Mouse (Mus musculus): ENCODE results near the gene Mnat1. TPM values are rescaled to one million over a fixed set of nuclear protein-coding genes. Genes with fewer than 3 reads are reported as not detected.

The Mnat1 gene
- polyA plus RNA-seq, 1 experiment from 2014 or later = 26.7 TPM

DNA sequence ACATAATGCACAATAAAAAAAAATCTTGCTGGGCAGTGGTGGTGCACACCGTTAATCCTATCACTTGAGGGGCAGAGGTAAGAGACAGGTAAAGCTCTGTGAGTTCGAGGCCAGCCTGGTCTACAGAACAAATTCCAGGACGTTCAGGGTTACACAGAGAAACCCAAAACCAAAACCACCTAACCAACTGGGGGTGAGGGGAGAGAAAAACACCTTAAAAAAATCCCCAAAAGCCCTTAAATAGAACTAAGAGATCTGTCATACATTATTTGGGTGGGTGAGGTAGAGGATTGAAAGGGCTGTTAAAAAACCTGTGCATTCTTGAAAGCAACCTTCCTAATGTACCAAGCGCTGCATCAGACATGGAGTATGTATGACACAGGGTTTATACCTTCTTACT is 85.0 kb downstream of the Mnat1 start:
- H3K36me3 ChIP-seq (ENCODE audit: control insufficient read depth, insufficient read depth, low read length) = no peaks in the 10 kb centered on the region
- no peaks in the 10 kb centered on the region for H3K9me3 ChIP-seq (replicated peaks; ENCODE audit: control insufficient read depth, low read length)
- H3K27me3 ChIP-seq (replicated peaks; ENCODE audit: control insufficient read depth, insufficient read depth, low read length) = no peaks in the 10 kb centered on the region
- no peaks in the 10 kb centered on the region for H3K4me1 ChIP-seq (ENCODE audit: control insufficient read depth, insufficient read depth, low read length)
- no peak overlapping the region for H3K27ac ChIP-seq (ENCODE audit: low read depth, low read length)
- H3K4me3 ChIP-seq (ENCODE audit: low read depth, low read length) = no peak overlapping the region
- WGBS = 96% methylated on average over 4 of the region's 4 CpGs
- ATAC-seq (no peak), DNase-seq (ENCODE audit: low spot score) (no peak)
- H3K4me2 ChIP-seq (ENCODE audit: low read length) = no peak overlapping the region
- no peak overlapping the region for H3K9ac ChIP-seq (ENCODE audit: low read length)

DNA sequence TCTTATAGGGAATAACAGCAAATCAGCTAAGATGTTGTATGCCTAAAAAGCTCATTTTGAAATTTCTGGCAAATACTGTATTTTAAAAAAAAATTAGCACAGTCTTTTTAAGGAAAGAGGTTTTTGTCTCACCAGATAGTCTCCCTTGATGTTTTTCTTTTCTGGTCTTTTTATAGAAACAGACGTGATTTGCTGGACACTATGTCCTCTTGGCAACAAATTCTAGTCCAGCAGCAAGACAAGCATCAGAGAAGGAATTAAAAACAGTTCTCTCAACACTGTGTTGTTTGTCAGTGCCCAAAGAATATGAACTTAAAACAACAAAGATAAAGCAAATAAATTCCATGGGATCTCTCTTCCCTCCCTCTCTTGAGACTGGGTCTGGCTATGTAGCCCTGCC is 85.6 kb downstream of the Mnat1 start:
- H3K9ac ChIP-seq (ENCODE audit: low read length) = no peak overlapping the region
- H3K27ac ChIP-seq (ENCODE audit: low read depth, low read length) = no peak overlapping the region
- H3K4me1 ChIP-seq (ENCODE audit: control insufficient read depth, insufficient read depth, low read length) = no peaks in the 10 kb centered on the region
- ATAC-seq (no peak), DNase-seq (ENCODE audit: low spot score) (no peak)
- H3K36me3 ChIP-seq (ENCODE audit: control insufficient read depth, insufficient read depth, low read length) = no peaks in the 10 kb centered on the region
- H3K4me3 ChIP-seq (ENCODE audit: low read depth, low read length) = no peak overlapping the region
- WGBS = 80% methylated on average over 1 of the region's 1 CpGs
- H3K4me2 ChIP-seq (ENCODE audit: low read length) = no peak overlapping the region
- H3K27me3 ChIP-seq (replicated peaks; ENCODE audit: control insufficient read depth, insufficient read depth, low read length) = no peaks in the 10 kb centered on the region
- H3K9me3 ChIP-seq (replicated peaks; ENCODE audit: control insufficient read depth, low read length) = no peaks in the 10 kb centered on the region

DNA sequence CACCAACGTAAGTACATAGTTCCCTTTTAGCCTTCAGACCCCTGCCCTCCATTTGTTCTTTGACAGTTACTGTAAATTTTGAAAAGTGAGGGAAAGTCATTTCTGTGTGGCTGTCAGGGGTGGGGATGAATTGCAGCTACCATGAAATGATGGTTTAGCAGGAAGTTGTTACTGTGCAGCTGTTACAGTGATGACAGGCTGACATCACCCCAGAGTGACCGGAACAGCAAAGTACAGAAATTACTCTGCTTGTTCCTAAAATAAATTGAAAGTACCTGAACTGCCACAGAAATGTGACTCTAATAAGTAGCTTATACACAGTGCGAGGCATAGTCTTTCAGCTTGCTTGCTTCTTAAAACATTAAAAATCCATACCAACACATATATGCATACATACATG is 86.9 kb downstream of the Mnat1 start:
- no peak overlapping the region for H3K9ac ChIP-seq (ENCODE audit: low read length)
- no peaks in the 10 kb centered on the region for H3K36me3 ChIP-seq (ENCODE audit: control insufficient read depth, insufficient read depth, low read length)
- no peaks in the 10 kb centered on the region for H3K27me3 ChIP-seq (replicated peaks; ENCODE audit: control insufficient read depth, insufficient read depth, low read length)
- 86% methylated on average over 3 of the region's 3 CpGs for WGBS
- no peak overlapping the region for H3K4me3 ChIP-seq (ENCODE audit: low read depth, low read length)
- H3K4me2 ChIP-seq (ENCODE audit: low read length) = no peak overlapping the region
- no peak for DNase-seq (ENCODE audit: low spot score)
- no peaks in the 10 kb centered on the region for H3K9me3 ChIP-seq (replicated peaks; ENCODE audit: control insufficient read depth, low read length)
- no peak overlapping the region for H3K27ac ChIP-seq (ENCODE audit: low read depth, low read length)
- H3K4me1 ChIP-seq (ENCODE audit: control insufficient read depth, insufficient read depth, low read length) = no peaks in the 10 kb centered on the region
- no peak for ATAC-seq

DNA sequence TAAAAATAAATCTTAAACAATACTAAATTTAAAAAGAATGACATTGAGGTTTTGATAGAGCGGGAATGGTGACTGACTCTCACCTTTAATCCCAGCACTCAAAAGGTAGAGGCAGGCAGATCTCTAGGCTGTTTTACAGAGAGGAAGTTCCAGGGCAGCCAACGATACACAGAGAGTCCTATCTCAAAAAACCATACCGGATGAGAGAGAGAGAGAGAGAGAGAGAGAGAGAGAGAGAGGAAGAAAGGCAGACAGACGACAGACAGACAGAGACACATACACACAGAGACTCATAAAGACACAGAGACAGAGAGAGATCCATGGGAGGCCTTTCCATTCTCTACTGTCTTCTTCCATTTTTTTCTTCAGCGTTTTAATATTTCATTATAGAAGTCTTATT is 92.3 kb downstream of the Mnat1 start:
- Histone ChIP-seq H3K36me3 (ENCODE audit: control insufficient read depth, insufficient read depth, low read length) (peaks cover 7% of the 10 kb centered on the region; the same call in 1 of the 2 replicates), H3K4me3 (ENCODE audit: low read depth, low read length) (no peak overlapping the region), H3K27me3 (replicated peaks; ENCODE audit: control insufficient read depth, insufficient read depth, low read length) (no peaks in the 10 kb centered on the region), H3K4me1 (ENCODE audit: control insufficient read depth, insufficient read depth, low read length) (no peaks in the 10 kb centered on the region), H3K4me2 (ENCODE audit: low read length) (no peak overlapping the region), H3K9ac (ENCODE audit: low read length) (no peak overlapping the region), H3K9me3 (replicated peaks; ENCODE audit: control insufficient read depth, low read length) (no peaks in the 10 kb centered on the region), H3K27ac (ENCODE audit: low read depth, low read length) (no peak overlapping the region)
- DNase-seq (ENCODE audit: low spot score) (no peak), ATAC-seq (no peak)
- WGBS = 91% methylated on average over 5 of the region's 5 CpGs

DNA sequence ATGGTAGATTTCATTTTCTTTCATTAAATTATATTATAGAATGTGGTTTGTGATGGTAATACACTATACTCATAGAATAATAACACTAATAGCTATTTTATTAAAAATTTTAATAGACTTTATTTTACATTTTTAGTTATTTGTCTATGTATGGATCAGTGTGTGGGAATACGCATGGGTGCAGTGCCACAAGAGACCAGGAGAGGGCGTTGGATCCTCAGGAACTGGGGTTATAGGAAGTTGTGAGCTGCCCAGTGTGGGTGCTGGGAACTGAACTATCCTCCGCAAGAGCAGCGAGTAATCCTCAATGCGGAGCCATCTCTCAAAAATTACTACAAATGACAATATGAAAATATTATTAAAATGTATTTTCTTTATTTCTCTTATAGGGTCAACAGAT is 95.1 kb downstream of the Mnat1 start:
- peaks cover 7% of the 10 kb centered on the region; the same call in 1 of the 2 replicates for H3K36me3 ChIP-seq (ENCODE audit: control insufficient read depth, insufficient read depth, low read length)
- H3K9me3 ChIP-seq (replicated peaks; ENCODE audit: control insufficient read depth, low read length) = no peaks in the 10 kb centered on the region
- no peak overlapping the region for H3K9ac ChIP-seq (ENCODE audit: low read length)
- no peaks in the 10 kb centered on the region for H3K27me3 ChIP-seq (replicated peaks; ENCODE audit: control insufficient read depth, insufficient read depth, low read length)
- DNase-seq (ENCODE audit: low spot score) (no peak), ATAC-seq (no peak)
- H3K27ac ChIP-seq (ENCODE audit: low read depth, low read length) = no peak overlapping the region
- WGBS = 88% methylated on average over 5 of the region's 5 CpGs
- no peak overlapping the region for H3K4me3 ChIP-seq (ENCODE audit: low read depth, low read length)
- H3K4me2 ChIP-seq (ENCODE audit: low read length) = no peak overlapping the region
- no peaks in the 10 kb centered on the region for H3K4me1 ChIP-seq (ENCODE audit: control insufficient read depth, insufficient read depth, low read length)

DNA sequence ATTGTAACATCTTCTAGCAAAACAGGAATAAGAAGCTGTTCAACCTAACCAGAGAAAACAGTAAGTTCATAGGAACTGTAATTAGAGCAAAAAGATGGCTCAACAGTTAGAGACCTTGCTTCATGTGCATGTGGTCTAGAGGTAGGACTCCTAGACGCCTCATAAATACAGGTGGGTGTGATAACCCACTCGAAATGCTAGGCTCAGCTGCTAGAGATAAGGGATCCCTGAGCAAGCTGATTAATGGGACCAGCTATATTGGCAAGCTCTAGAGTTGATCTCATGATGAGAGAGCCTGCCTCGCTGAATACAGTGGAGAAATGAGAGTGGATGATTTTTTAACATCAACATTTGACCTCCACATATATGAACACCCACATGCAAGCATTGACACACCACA is 97.7 kb downstream of the Mnat1 start:
- H3K36me3 ChIP-seq (ENCODE audit: control insufficient read depth, insufficient read depth, low read length) = peaks cover 7% of the 10 kb centered on the region; the same call in 1 of the 2 replicates
- no peak for ATAC-seq
- no peaks in the 10 kb centered on the region for H3K9me3 ChIP-seq (replicated peaks; ENCODE audit: control insufficient read depth, low read length)
- 89% methylated on average over 3 of the region's 3 CpGs for WGBS
- no peak overlapping the region for H3K4me2 ChIP-seq (ENCODE audit: low read length)
- no peaks in the 10 kb centered on the region for H3K4me1 ChIP-seq (ENCODE audit: control insufficient read depth, insufficient read depth, low read length)
- DNase-seq (ENCODE audit: low spot score) = no peak
- H3K9ac ChIP-seq (ENCODE audit: low read length) = no peak overlapping the region
- no peak overlapping the region for H3K4me3 ChIP-seq (ENCODE audit: low read depth, low read length)
- no peaks in the 10 kb centered on the region for H3K27me3 ChIP-seq (replicated peaks; ENCODE audit: control insufficient read depth, insufficient read depth, low read length)
- no peak overlapping the region for H3K27ac ChIP-seq (ENCODE audit: low read depth, low read length)

DNA sequence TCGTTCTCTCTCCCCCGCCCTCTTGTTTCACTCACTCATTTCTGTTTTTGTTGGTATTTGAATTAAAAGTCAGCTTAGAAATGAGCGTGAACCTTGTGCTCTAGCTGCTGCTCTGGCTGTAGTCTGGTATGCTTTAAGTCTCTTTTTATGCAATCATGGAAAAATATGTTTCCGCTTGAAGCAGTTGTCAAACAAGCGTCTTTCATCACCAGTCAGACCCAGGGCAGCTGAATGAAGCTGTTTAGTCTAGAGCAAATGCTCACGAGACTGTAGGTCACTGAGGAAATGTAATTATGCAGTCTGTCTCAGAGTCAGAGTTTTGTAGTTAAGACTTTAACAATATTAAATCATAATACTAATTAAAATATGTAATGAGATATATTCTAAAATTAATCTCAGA is 100.4 kb downstream of the Mnat1 start:
- no peak overlapping the region for H3K9ac ChIP-seq (ENCODE audit: low read length)
- H3K4me3 ChIP-seq (ENCODE audit: low read depth, low read length) = no peak overlapping the region
- ATAC-seq = no peak
- DNase-seq (ENCODE audit: low spot score) = no peak
- WGBS = 73% methylated on average over 6 of the region's 6 CpGs
- H3K27ac ChIP-seq (ENCODE audit: low read depth, low read length) = no peak overlapping the region
- H3K36me3 ChIP-seq (ENCODE audit: control insufficient read depth, insufficient read depth, low read length) = peaks cover 5% of the 10 kb centered on the region; the same call in 1 of the 2 replicates
- H3K4me2 ChIP-seq (ENCODE audit: low read length) = no peak overlapping the region
- no peaks in the 10 kb centered on the region for H3K27me3 ChIP-seq (replicated peaks; ENCODE audit: control insufficient read depth, insufficient read depth, low read length)
- no peaks in the 10 kb centered on the region for H3K9me3 ChIP-seq (replicated peaks; ENCODE audit: control insufficient read depth, low read length)
- H3K4me1 ChIP-seq (ENCODE audit: control insufficient read depth, insufficient read depth, low read length) = no peaks in the 10 kb centered on the region

DNA sequence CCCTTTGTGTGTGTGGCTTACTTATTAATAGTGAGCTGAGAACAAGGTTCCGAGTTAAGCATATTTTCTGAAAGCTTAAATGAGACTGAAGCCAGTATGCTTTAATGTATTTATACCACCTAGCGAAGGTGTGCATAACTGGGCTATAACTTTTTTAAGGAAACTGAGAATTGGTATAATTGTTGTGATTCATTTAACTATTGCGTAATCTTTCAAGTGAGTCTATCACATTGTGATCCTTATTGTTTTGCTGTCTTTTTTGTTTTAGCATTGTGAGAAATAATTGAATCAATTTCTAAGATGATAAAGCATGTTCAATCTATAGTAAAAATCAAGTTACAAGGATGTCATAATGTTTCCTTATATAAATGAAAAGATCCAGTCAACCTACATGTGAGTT is 104.9 kb downstream of the Mnat1 start:
- ATAC-seq = no peak
- H3K4me1 ChIP-seq (ENCODE audit: control insufficient read depth, insufficient read depth, low read length) = no peaks in the 10 kb centered on the region
- H3K4me3 ChIP-seq (ENCODE audit: low read depth, low read length) = no peak overlapping the region
- H3K9ac ChIP-seq (ENCODE audit: low read length) = no peak overlapping the region
- no peak overlapping the region for H3K4me2 ChIP-seq (ENCODE audit: low read length)
- 98% methylated on average over 3 of the region's 3 CpGs for WGBS
- no peaks in the 10 kb centered on the region for H3K9me3 ChIP-seq (replicated peaks; ENCODE audit: control insufficient read depth, low read length)
- H3K36me3 ChIP-seq (ENCODE audit: control insufficient read depth, insufficient read depth, low read length) = no peaks in the 10 kb centered on the region
- no peak overlapping the region for H3K27ac ChIP-seq (ENCODE audit: low read depth, low read length)
- DNase-seq (ENCODE audit: low spot score) = no peak
- H3K27me3 ChIP-seq (replicated peaks; ENCODE audit: control insufficient read depth, insufficient read depth, low read length) = no peaks in the 10 kb centered on the region

DNA sequence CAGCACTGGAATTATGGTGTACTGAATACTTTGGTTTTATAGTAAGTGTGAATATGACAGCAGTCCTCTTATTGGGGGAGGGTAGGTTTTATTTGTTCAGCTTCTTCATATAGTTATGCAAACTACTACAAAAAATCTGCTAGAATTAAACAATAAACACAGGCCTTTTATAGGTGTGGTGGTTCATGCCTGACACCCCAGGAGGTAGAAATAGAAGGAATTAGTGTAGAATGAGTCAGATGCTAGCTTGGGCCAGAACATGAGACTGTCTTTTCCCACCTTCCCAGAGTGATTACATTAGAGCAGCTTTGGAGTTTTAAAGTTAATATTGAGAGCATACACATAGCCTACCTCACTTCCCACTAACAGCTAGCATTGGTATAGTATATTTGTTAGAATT is 106.7 kb downstream of the Mnat1 start:
- Histone ChIP-seq H3K36me3 (ENCODE audit: control insufficient read depth, insufficient read depth, low read length) (no peaks in the 10 kb centered on the region), H3K27ac (ENCODE audit: low read depth, low read length) (no peak overlapping the region), H3K27me3 (replicated peaks; ENCODE audit: control insufficient read depth, insufficient read depth, low read length) (no peaks in the 10 kb centered on the region), H3K9me3 (replicated peaks; ENCODE audit: control insufficient read depth, low read length) (no peaks in the 10 kb centered on the region), H3K4me1 (ENCODE audit: control insufficient read depth, insufficient read depth, low read length) (no peaks in the 10 kb centered on the region), H3K9ac (ENCODE audit: low read length) (no peak overlapping the region), H3K4me2 (ENCODE audit: low read length) (no peak overlapping the region), H3K4me3 (ENCODE audit: low read depth, low read length) (no peak overlapping the region)
- ATAC-seq = no peak
- DNase-seq (ENCODE audit: low spot score) = no peak

DNA sequence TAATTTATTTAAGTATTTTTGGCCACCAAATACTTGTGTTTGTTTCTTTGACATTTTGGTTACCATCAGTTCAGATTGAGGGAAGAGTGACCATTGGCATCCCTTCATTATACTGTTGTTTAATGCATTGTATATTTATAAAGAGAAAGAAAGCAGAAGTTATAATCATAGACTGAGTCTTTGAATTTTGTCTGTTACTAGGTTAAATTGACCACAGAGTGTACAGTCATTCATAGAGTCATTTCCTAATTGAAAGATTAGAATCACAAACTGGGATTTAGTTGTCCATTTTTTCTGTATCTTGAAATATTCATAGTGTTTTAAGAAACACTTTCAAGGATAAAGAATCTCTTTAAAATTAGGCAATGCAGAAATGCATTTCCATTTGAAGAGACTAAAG is 108.0 kb downstream of the Mnat1 start:
- no peak for ATAC-seq

More for the DNA sequence above, 108.0 kb downstream of the Mnat1 start:
- no peaks in the 10 kb centered on the region for H3K27me3 ChIP-seq (replicated peaks; ENCODE audit: control insufficient read depth, insufficient read depth, low read length)
- H3K27ac ChIP-seq (ENCODE audit: low read depth, low read length) = no peak overlapping the region
- H3K4me2 ChIP-seq (ENCODE audit: low read length) = no peak overlapping the region
- no peaks in the 10 kb centered on the region for H3K36me3 ChIP-seq (ENCODE audit: control insufficient read depth, insufficient read depth, low read length)
- no peaks in the 10 kb centered on the region for H3K9me3 ChIP-seq (replicated peaks; ENCODE audit: control insufficient read depth, low read length)
- H3K9ac ChIP-seq (ENCODE audit: low read length) = no peak overlapping the region
- H3K4me1 ChIP-seq (ENCODE audit: control insufficient read depth, insufficient read depth, low read length) = no peaks in the 10 kb centered on the region
- no peak overlapping the region for H3K4me3 ChIP-seq (ENCODE audit: low read depth, low read length)
- DNase-seq (ENCODE audit: low spot score) = no peak
